Comparison of ENCODE assay signal across 8 mouse cellular contexts in genomic region chr3:94886316-94887224, GRCm38 (mm10). TPM values are rescaled to one million over a fixed set of nuclear protein-coding genes. Genes with fewer than 3 reads are reported as not detected.
A peak's percentile ranks its signal among the peaks of the same experiment; 100 is the strongest.
DNase-seq lines count a peak whose midpoint lies in the region; ATAC-seq and TF ChIP-seq lines count a peak whose summit lies in the region.

Gene Psmb4 (minus strand): TSS chr3:94886961.

- no peaks in the 10 kb centered on the region for H3K9me3 ChIP-seq in forebrain, embryonic 10.5 days
- no peaks in the 10 kb centered on the region for H3K9me3 ChIP-seq in heart, embryonic 15.5 days (replicated peaks)
- H3K9me3 ChIP-seq in liver, embryonic 14.5 days (ENCODE audit: control insufficient read depth, low read length) = no peaks in the 10 kb centered on the region
- H3K9me3 ChIP-seq in neural tube, embryonic 11.5 days (ENCODE audit: control insufficient read depth, low read length) = no peaks in the 10 kb centered on the region
- no peaks in the 10 kb centered on the region for H3K9me3 ChIP-seq in stomach, postnatal 0 days (ENCODE audit: control insufficient read depth, low read length)

- 1% methylated on average over 61 of the region's 61 CpGs for WGBS in forebrain, embryonic 10.5 days
- WGBS in heart, embryonic 15.5 days = under 1% methylated on average over 61 of the region's 61 CpGs
- WGBS in liver, embryonic 14.5 days (ENCODE audit: insufficient replicate concordance) = under 1% methylated on average over 61 of the region's 61 CpGs
- WGBS in neural tube, embryonic 11.5 days = under 1% methylated on average over 61 of the region's 61 CpGs
- WGBS in stomach, postnatal 0 days = under 1% methylated on average over 61 of the region's 61 CpGs

- no peak for TF ChIP-seq CTCF in liver, embryonic 14.5 days (IDR thresholded peaks at IDR 0.05; ENCODE audit: low read depth)
- TF ChIP-seq CTCF in stomach, postnatal 0 days (IDR thresholded peaks at IDR 0.05; ENCODE audit: low read depth) = no peak; the same call in 1 of the 2 replicates

- peak; percentile 60 to 77 for DNase-seq in CD8-positive naive resting alpha-beta T cell, adult 2 months (ENCODE audit: low read depth in 2 of 2, low spot score in 2 of 2)
- peak; percentile 87 for DNase-seq in c-Kit-negative CD71-positive TER-119-positive erythroid progenitor cells, embryonic 14.5 days (ENCODE audit: low read depth, low spot score)
- peak; percentile 91 for DNase-seq in forebrain, embryonic 10.5 days (ENCODE audit: extremely low spot score, low spot score)
- peak; percentile 88 to 92 for DNase-seq in kidney, postnatal 25 days
- peak; percentile 79 to 82 (median 80) for DNase-seq in liver, embryonic 14.5 days (ENCODE audit: low read depth in 3 of 3, low spot score in 3 of 3)
- DNase-seq in neural tube, embryonic 11.5 days (ENCODE audit: low spot score) = peak; percentile 88
- DNase-seq in stomach, postnatal 0 days (ENCODE audit: low spot score) = peak; percentile 88

- peak within 1 kb of the TSS; percentile 99 for H3K4me3 ChIP-seq in forebrain, embryonic 10.5 days
- peak within 1 kb of the TSS; percentile 83 for H3K4me3 ChIP-seq in heart, embryonic 15.5 days
- peak within 1 kb of the TSS; percentile 94 to 96 for H3K4me3 ChIP-seq in liver, embryonic 14.5 days (ENCODE audit: insufficient read depth in 1 of 2, low read depth in 2 of 2, low read length in 2 of 2)
- H3K4me3 ChIP-seq in neural tube, embryonic 11.5 days (ENCODE audit: low read depth, low read length) = peak within 1 kb of the TSS; percentile 98
- peak within 1 kb of the TSS; percentile 98 for H3K4me3 ChIP-seq in stomach, postnatal 0 days (ENCODE audit: low read depth, low read length)

- ATAC-seq in heart, embryonic 15.5 days (replicated peaks; ENCODE audit: insufficient number of reproducible peaks, insufficient read depth, low FRiP score, low read depth) = peak; percentile 79
- ATAC-seq in liver, embryonic 14.5 days (ENCODE audit: insufficient read depth) = peak; percentile 84
- ATAC-seq in neural tube, embryonic 11.5 days (ENCODE audit: insufficient read depth, low FRiP score, low TSS enrichment) = peak; percentile 86
- peak; percentile 85 for ATAC-seq in stomach, postnatal 0 days (ENCODE audit: low FRiP score, low TSS enrichment)

- peaks cover 42% of the 10 kb centered on the region for H3K36me3 ChIP-seq in forebrain, embryonic 10.5 days (replicated peaks)
- peaks cover 35% of the 10 kb centered on the region for H3K36me3 ChIP-seq in heart, embryonic 15.5 days
- peaks cover 31% of the 10 kb centered on the region for H3K36me3 ChIP-seq in liver, embryonic 14.5 days (replicated peaks; ENCODE audit: control insufficient read depth, insufficient read depth, low read depth)
- peaks cover 8% of the 10 kb centered on the region for H3K36me3 ChIP-seq in neural tube, embryonic 11.5 days (ENCODE audit: control insufficient read depth, insufficient read depth, low read length)
- H3K36me3 ChIP-seq in stomach, postnatal 0 days (ENCODE audit: control insufficient read depth, insufficient read depth, low read length) = peaks cover 18% of the 10 kb centered on the region; the same call in 1 of the 2 replicates

- peak within 1 kb of the TSS; percentile 71 for H3K4me2 ChIP-seq in heart, embryonic 15.5 days
- peak within 1 kb of the TSS; percentile 98 for H3K4me2 ChIP-seq in liver, embryonic 14.5 days (ENCODE audit: low read depth)
- peak within 1 kb of the TSS; percentile 81 for H3K4me2 ChIP-seq in neural tube, embryonic 11.5 days (ENCODE audit: low read depth)
- H3K4me2 ChIP-seq in stomach, postnatal 0 days (replicated peaks; ENCODE audit: low read depth) = peak within 1 kb of the TSS; percentile 81

- peaks cover 23% of the 10 kb centered on the region for H3K4me1 ChIP-seq in forebrain, embryonic 10.5 days
- H3K4me1 ChIP-seq in heart, embryonic 15.5 days (replicated peaks) = peaks cover 14% of the 10 kb centered on the region
- H3K4me1 ChIP-seq in liver, embryonic 14.5 days (replicated peaks; ENCODE audit: control insufficient read depth in 2 of 2, insufficient read depth in 2 of 2, low read length in 1 of 2) = peaks cover 11 to 12% of the 10 kb centered on the region in 2 experiments
- peaks cover 4% of the 10 kb centered on the region; the same call in 1 of the 2 replicates for H3K4me1 ChIP-seq in neural tube, embryonic 11.5 days (ENCODE audit: control insufficient read depth, insufficient read depth, low read length)
- H3K4me1 ChIP-seq in stomach, postnatal 0 days (replicated peaks; ENCODE audit: control insufficient read depth, insufficient read depth) = peaks cover 3% of the 10 kb centered on the region; the same call in 1 of the 2 replicates

- no peak for TF ChIP-seq EP300 in liver, embryonic 14.5 days (IDR thresholded peaks at IDR 0.05; ENCODE audit: low read depth)
- no peak for TF ChIP-seq EP300 in stomach, postnatal 0 days (optimal IDR thresholded peaks at IDR 0.05)

- no peaks in the 10 kb centered on the region for H3K27me3 ChIP-seq in forebrain, embryonic 10.5 days (ENCODE audit: poor library complexity, severe bottlenecking)
- H3K27me3 ChIP-seq in heart, embryonic 15.5 days = no peaks in the 10 kb centered on the region
- no peaks in the 10 kb centered on the region for H3K27me3 ChIP-seq in liver, embryonic 14.5 days (ENCODE audit: control insufficient read depth, insufficient read depth, low read length)
- H3K27me3 ChIP-seq in neural tube, embryonic 11.5 days (ENCODE audit: control insufficient read depth, insufficient read depth, low read length) = no peaks in the 10 kb centered on the region
- H3K27me3 ChIP-seq in stomach, postnatal 0 days (ENCODE audit: control insufficient read depth, insufficient read depth, low read length) = no peaks in the 10 kb centered on the region

- peak within 1 kb of the TSS; percentile 81 for H3K9ac ChIP-seq in heart, embryonic 15.5 days
- H3K9ac ChIP-seq in liver, embryonic 14.5 days (replicated peaks) = peak within 1 kb of the TSS; percentile 93
- H3K9ac ChIP-seq in neural tube, embryonic 11.5 days (ENCODE audit: low read length) = peak within 1 kb of the TSS; percentile 91
- peak within 1 kb of the TSS; percentile 94 for H3K9ac ChIP-seq in stomach, postnatal 0 days (ENCODE audit: low read length)

- H3K27ac ChIP-seq in forebrain, embryonic 10.5 days = peak within 1 kb of the TSS; percentile 93
- peak within 1 kb of the TSS; percentile 61 for H3K27ac ChIP-seq in heart, embryonic 15.5 days
- peak within 1 kb of the TSS; percentile 77 for H3K27ac ChIP-seq in liver, embryonic 14.5 days
- peak within 1 kb of the TSS; percentile 69; the same call in 1 of the 2 replicates for H3K27ac ChIP-seq in neural tube, embryonic 11.5 days (ENCODE audit: low read depth, low read length)
- H3K27ac ChIP-seq in stomach, postnatal 0 days (replicated peaks) = peak within 1 kb of the TSS; percentile 84

RNA-seq across cellular contexts. Expression of gene Psmb4, which starts in this region (rescaled TPM):
- 345 and 349 TPM in 2 replicates for polyA plus RNA-seq in forebrain, embryonic 10.5 days (2016; fragmentation: Nextera tagmentation; extraction: Ambion mirVana)
- 223 and 265 TPM in 2 replicates for polyA plus RNA-seq in heart, embryonic 15.5 days (2015; fragmentation: Nextera tagmentation; extraction: Ambion mirVana)
- polyA plus RNA-seq in liver, embryonic 14.5 days (2012; rRNA removed) = 127 and 157 TPM in 2 replicates
- polyA plus RNA-seq in liver, embryonic 14.5 days (2014; fragmentation: Nextera tagmentation; extraction: Ambion mirVana) = 190 and 203 TPM in 2 replicates
- 375 and 398 TPM in 2 replicates for polyA plus RNA-seq in neural tube, embryonic 11.5 days (2014; fragmentation: Nextera tagmentation; extraction: Ambion mirVana)
- polyA plus RNA-seq in stomach, postnatal 0 days (2015; fragmentation: Nextera tagmentation; extraction: Ambion mirVana) = 243 and 251 TPM in 2 replicates

Comparison
In these comparisons a context has a peak if more than half of its experiments do, and no peak if none do; other contexts are left out.
1. Peak in every context shown above with its lines: DNase-seq, ATAC-seq, H3K4me3 ChIP-seq and H3K27ac ChIP-seq.